Mouse (Mus musculus) spleen, adult 2 months (tissue): ENCODE results near the gene Paxbp1.

Experiments used
- CTCF ChIP-seq: fragments of 200-500 bp; IDR thresholded peaks from 2 replicates; pipeline ENCODE4 v1.5.1; 2011; ENCODE audit warnings: mild to moderate bottlenecking, inconsistent platforms; ENCODE audit not compliant: insufficient read depth, insufficient read length, insufficient replicate concordance; ENCODE audit errors: extremely low read depth
- POLR2A ChIP-seq: fragments of 200-500 bp; IDR thresholded peaks from 2 replicates; pipeline ENCODE4 v1.6.1; 2011; ENCODE audit warnings: low read depth, low read length, inconsistent platforms

DNA sequence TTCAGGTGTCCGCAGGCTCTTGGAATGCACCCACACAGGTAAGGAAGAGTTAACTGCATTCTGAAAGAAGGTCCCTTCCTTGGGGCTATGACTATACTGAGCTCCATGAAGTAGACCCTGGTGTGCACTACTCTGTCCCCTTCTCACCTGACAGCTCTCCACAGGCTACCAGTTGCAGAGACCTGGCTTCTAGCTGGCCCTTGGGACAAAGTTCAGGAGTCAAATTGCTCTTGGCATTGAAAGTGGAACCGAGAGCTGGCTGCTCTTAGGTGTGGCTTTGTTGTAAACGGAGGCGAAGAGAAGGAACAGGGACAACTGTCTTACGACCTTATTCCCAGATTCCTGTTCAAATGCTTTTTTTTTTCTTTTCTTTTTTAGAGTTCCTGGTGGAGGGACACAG, 10.8 kb upstream of the Paxbp1 start:
- TF ChIP-seq CTCF (no peak), POLR2A (no peak)
